Mouse (Mus musculus) leukemia stem cell, adult 10-12 weeks (primary cell): ENCODE measurements around the gene Gbgt1. TPM values are rescaled to one million over a fixed set of nuclear protein-coding genes. Genes with fewer than 3 reads are reported as not detected.

Experiments
- polyA plus RNA-seq: library from polyadenylated mRNA; stranded (reverse); fragments of >175 nt; gene quantifications from 2 replicates; pipeline ENCODE4 v1.2.3, GENCODE M21; 2012; ENCODE audit warnings: low replicate concordance

The Gbgt1 gene
- polyA plus RNA-seq, result 1.3 TPM in 1 of 2 replicates, not detected in the other

DNA sequence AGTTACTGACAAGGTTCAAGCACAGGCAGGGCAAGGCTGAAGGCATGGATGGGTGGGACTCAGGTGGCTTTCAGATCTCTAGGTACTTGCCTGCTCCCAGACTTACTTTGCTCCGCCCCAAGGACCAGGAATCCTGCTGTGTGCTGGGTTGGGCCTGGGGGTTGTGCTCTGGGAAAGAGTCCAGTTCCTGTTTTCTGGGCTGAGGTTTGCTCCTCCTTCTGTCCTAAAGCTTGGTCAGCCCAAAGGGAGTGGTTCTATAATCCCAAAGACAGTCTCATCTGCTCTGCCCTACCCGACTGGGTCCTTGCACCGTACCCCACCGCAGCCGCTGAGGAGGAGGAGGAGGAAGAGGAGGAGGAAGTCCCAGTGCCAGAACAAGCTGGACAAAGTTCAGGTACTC, at the start of gene Gbgt1:
Gbgt1 (plus strand) TSS at position 221 of the 400 bp plus-strand sequence.

DNA sequence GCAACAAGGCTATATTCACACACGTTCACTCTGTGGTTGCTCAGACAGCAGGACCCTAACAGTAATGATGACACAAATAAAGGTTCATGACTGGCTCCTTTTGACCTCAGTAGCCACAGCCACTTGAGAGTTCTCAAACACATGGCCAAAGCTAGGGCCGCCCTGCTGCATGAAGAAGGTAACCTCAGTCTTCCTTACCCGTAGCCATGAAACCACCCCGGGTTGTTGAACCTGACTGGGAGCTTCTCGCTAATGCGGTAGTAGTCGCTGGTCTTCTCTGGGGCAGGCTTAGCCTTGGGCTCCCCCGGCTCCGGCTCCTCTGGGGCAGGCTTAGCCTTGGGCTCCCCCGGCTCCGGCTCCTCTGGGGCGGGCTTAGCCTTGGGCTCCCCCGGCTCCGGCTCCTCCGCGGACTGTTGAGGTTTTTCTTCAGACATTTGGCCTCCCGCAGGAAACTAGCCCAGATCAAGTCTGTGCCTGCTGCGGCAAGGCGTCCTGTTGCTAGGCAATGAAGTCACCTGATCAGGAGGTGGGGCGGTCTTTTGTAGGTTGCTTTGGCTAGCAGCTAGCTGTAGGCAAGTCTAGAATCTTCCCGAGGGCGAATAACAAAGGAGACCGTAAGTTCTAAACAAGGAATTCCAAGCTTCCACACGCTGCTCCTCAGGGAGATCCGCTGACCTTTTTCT, 30.7 kb upstream of the Gbgt1 start, which contains the start of gene 1700007K13Rik:
1700007K13Rik (minus strand) TSS at position 497 of the 683 bp plus-strand sequence.

DNA sequence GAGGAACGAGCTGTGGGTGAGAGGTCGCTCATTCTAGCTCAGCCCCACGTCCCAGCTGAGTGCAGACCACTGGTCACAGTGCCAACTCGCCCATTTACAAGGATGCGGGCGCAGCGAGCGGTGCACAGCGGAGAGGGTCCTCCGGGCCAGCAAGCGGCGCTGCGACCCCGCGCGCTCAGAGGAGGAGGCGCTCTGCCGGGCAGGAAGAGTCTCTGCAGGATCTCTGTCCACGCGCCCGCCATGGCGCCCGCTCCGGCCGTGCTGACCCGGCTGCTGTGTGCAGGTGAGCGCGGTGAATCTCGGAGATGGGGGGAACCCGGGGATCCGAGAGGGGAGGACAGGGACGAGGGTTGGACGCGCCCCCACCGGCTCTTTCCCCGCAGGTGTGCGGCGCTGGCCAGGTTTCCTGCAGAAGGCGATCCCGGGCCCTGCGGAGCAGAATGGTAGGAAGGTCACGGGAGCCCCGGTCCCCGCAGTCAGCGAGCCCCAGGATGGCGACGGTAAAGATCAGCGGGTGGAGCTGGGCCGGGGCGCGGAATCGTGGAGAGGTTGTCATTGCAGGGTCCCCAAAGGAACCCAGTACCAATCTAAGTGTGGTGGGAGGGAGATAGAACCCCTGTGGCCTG, 28.7 kb upstream of the Gbgt1 start, which contains the start of gene Mrps2:
Mrps2 (plus strand) TSS at position 207 of the 626 bp plus-strand sequence.

DNA sequence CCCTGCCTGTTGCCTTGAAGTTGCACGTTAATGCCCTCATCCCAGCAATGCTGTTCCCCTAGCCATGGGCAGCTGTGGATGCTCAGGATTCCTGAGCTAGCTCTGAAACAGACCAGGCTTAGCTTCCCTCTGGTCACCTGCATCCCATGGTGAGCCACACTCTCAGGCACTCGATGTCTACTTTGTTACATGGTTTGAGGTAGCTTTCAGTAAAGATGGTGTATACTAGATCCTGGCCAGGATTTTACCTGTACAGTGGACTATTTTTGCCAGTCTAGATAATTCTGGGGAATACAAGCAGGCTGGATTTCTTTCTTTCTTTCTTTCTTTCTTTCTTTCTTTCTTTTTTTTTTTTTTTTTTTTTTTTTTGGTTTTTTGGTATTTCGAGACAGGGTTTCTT, 9.1 kb downstream of the Gbgt1 start, which contains the start of gene Gm10134:
Gm10134 (plus strand) TSS at position 301 of the 400 bp plus-strand sequence.

DNA sequence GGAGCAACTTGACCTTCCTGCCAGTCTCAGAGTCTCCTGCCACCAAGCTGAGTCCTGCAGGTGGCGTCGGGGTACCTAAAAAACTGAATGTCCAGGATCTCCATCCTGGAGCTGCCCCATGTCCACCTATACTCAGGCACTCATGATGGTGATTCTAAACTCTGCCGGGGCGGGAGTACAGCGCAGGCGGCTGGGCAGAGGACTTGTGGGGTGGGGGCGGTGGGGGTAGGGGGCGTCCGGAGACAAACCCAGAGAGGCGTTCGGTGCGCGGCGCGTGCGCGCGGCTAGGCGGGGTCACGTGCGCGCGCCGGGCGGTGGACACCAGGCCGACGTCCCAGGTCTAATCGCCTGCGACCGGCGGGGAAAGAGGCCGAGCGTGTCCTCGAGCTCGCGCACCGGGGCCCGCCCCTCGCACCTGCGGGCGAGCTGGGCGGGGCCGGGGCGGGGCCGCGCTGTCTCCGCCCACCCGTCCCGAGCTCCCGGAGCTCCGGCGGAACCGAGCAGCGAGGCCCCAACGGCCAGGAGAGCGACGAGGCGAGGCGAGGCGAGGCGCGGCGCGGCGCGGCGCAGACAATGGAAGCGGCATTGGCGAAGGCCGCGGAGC, 16.2 kb downstream of the Gbgt1 start, which contains the start of gene Ralgds:
Ralgds (plus strand) TSS at position 328 of the 604 bp plus-strand sequence.

Other genes starting within 250 kb of the Gbgt1 start
- 0.10 and 0.14 TPM in 2 replicates for gene Ppp1r26, start 50.1 kb upstream of the Gbgt1 start, polyA plus RNA-seq
- gene 1700007K13Rik, start 30.6 kb upstream of the Gbgt1 start, polyA plus RNA-seq, result 0.32 TPM in 1 of 2 replicates, not detected in the other
- 34.5 and 35.9 TPM in 2 replicates for gene Mrps2, start 28.8 kb upstream of the Gbgt1 start, polyA plus RNA-seq
- not detected in 2 replicates for gene Gm10134, start 9.2 kb downstream of the Gbgt1 start, polyA plus RNA-seq
- 8.7 and 10.7 TPM in 2 replicates for gene Ralgds, start 16.2 kb downstream of the Gbgt1 start, polyA plus RNA-seq
- gene Cel, start 66.5 kb downstream of the Gbgt1 start, polyA plus RNA-seq, result not detected in 2 replicates
- gene Gtf3c5, start 86.9 kb downstream of the Gbgt1 start, polyA plus RNA-seq, result 7.2 and 15.0 TPM in 2 replicates
- gene Gfi1b, start 125.1 kb downstream of the Gbgt1 start, polyA plus RNA-seq, result 124 and 376 TPM in 2 replicates
- 1.7 and 6.7 TPM in 2 replicates for gene Tsc1, start 144.3 kb downstream of the Gbgt1 start, polyA plus RNA-seq
- gene Spaca9, start 202.8 kb downstream of the Gbgt1 start, polyA plus RNA-seq, result not detected in 2 replicates
- gene Ak8, start 203.3 kb downstream of the Gbgt1 start, polyA plus RNA-seq, result 0.18 TPM in 1 of 2 replicates, not detected in the other